9 mouse cellular contexts compared by ENCODE assay signal in genomic region chr3:105706366-105707020, GRCm38 (mm10). TPM values are rescaled to one million over a fixed set of nuclear protein-coding genes. Genes with fewer than 3 reads are reported as not detected.
DNase-seq lines count a peak whose midpoint lies in the region; ATAC-seq and TF ChIP-seq lines count a peak whose summit lies in the region.
"Had no signal": no experiment of that assay in that cellular context is flagged by ENCODE, and none has a peak within 500 bp of the region (broad histone marks: within the 10 kb centered on the region; RNA-seq: fewer than 3 reads in every experiment).

No protein-coding gene starts in this region.

- peak; percentile 11; the same call in 1 of the 2 replicates for ATAC-seq in lung, embryonic 14.5 days (ENCODE audit: insufficient read depth)
- no peak for ATAC-seq in lung, postnatal 0 days
- ATAC-seq in forebrain, embryonic 13.5 days: no peak
- no peak for ATAC-seq in intestine, postnatal 0 days

- DNase-seq in lung, embryonic 14.5 days: peak; percentile 88
- DNase-seq in lung, postnatal 0 days (ENCODE audit: low spot score): no peak
- no peak for DNase-seq in thymus, postnatal 36 days
- DNase-seq in c-Kit-positive CD71-positive TER-119-positive erythroid progenitor cells, embryonic 14.5 days (ENCODE audit: low spot score): no peak
- DNase-seq in spleen, adult 12 weeks (ENCODE audit: low spot score): no peak

- H3K4me3 ChIP-seq in lung, embryonic 14.5 days (ENCODE audit: low read depth, low read length): peak overlapping the region; percentile 58
- no peak overlapping the region for H3K4me3 ChIP-seq in lung, postnatal 0 days (ENCODE audit: low read depth, low read length)
- H3K4me3 ChIP-seq in forebrain, embryonic 13.5 days: peak overlapping the region; percentile 59
- H3K4me3 ChIP-seq in intestine, postnatal 0 days (ENCODE audit: low read depth, low read length): no peak overlapping the region
- peak overlapping the region; percentile 66; the same call in 1 of the 2 replicates for H3K4me3 ChIP-seq in olfactory bulb, adult 2 months (ENCODE audit: insufficient read depth, low read depth, low read length)

- H3K4me2 ChIP-seq in lung, embryonic 14.5 days: peak overlapping the region; percentile 99
- H3K4me2 ChIP-seq in lung, postnatal 0 days (replicated peaks; ENCODE audit: low read depth, low read length): no peak overlapping the region
- H3K4me2 ChIP-seq in forebrain, embryonic 13.5 days: peak overlapping the region; percentile 99
- H3K4me2 ChIP-seq in intestine, postnatal 0 days (replicated peaks; ENCODE audit: low read depth): peak overlapping the region; percentile 97; the same call in 1 of the 2 replicates

- 38% methylated on average over 4 of the region's 4 CpGs for WGBS in lung, embryonic 14.5 days
- 47% methylated on average over 4 of the region's 4 CpGs for WGBS in lung, postnatal 0 days
- WGBS in forebrain, embryonic 13.5 days: 34% methylated on average over 4 of the region's 4 CpGs
- WGBS in intestine, postnatal 0 days: 54% methylated on average over 4 of the region's 4 CpGs
- 32% methylated on average over 4 of the region's 4 CpGs for WGBS in olfactory bulb, adult 2 months

- TF ChIP-seq CTCF in lung, embryonic 14.5 days (IDR thresholded peaks at IDR 0.05; ENCODE audit: low read depth): no peak
- no peak for TF ChIP-seq CTCF in lung, postnatal 0 days (IDR thresholded peaks at IDR 0.05)
- no peak for TF ChIP-seq CTCF in intestine, postnatal 0 days (IDR thresholded peaks at IDR 0.05; ENCODE audit: low read depth)
- no peak for TF ChIP-seq CTCF in olfactory bulb, adult 2 months (IDR thresholded peaks at IDR 0.05; ENCODE audit: insufficient read depth, low read depth, low read length)

- H3K4me1 ChIP-seq in lung, embryonic 14.5 days (ENCODE audit: insufficient read depth): peaks cover 24% of the 10 kb centered on the region
- H3K4me1 ChIP-seq in lung, postnatal 0 days (ENCODE audit: insufficient read depth, low read depth, low read length): 0 out of 2 replicates have a peak, but pooled peaks cover 3% of the 10 kb centered on the region
- peaks cover 43% of the 10 kb centered on the region for H3K4me1 ChIP-seq in forebrain, embryonic 13.5 days
- H3K4me1 ChIP-seq in intestine, postnatal 0 days (replicated peaks; ENCODE audit: control insufficient read depth, insufficient read depth, low read length): peaks cover 4% of the 10 kb centered on the region; the same call in 1 of the 2 replicates
- H3K4me1 ChIP-seq in olfactory bulb, adult 2 months (ENCODE audit: control insufficient read depth, insufficient read depth, low read length): peaks cover 14% of the 10 kb centered on the region

- no peaks in the 10 kb centered on the region for H3K27me3 ChIP-seq in lung, embryonic 14.5 days (ENCODE audit: insufficient read depth, low read length)
- H3K27me3 ChIP-seq in lung, postnatal 0 days (replicated peaks; ENCODE audit: insufficient read depth, low read length): no peaks in the 10 kb centered on the region
- peaks cover 27% of the 10 kb centered on the region for H3K27me3 ChIP-seq in forebrain, embryonic 13.5 days
- no peaks in the 10 kb centered on the region for H3K27me3 ChIP-seq in intestine, postnatal 0 days (replicated peaks; ENCODE audit: control insufficient read depth, insufficient read depth, low read length)

- H3K9ac ChIP-seq in lung, embryonic 14.5 days: peak overlapping the region; percentile 15; the same call in 1 of the 2 replicates
- H3K9ac ChIP-seq in lung, postnatal 0 days (replicated peaks; ENCODE audit: low read depth): no peak overlapping the region
- H3K9ac ChIP-seq in forebrain, embryonic 13.5 days: no peak overlapping the region
- no peak overlapping the region for H3K9ac ChIP-seq in intestine, postnatal 0 days (ENCODE audit: low read depth, low read length)

- H3K27ac ChIP-seq in lung, embryonic 14.5 days (ENCODE audit: low read depth): peak overlapping the region; percentile 69
- no peak overlapping the region for H3K27ac ChIP-seq in lung, postnatal 0 days (ENCODE audit: low read length)
- no peak overlapping the region for H3K27ac ChIP-seq in forebrain, embryonic 13.5 days
- H3K27ac ChIP-seq in intestine, postnatal 0 days (ENCODE audit: low read depth, low read length): no peak overlapping the region
- H3K27ac ChIP-seq in olfactory bulb, adult 2 months (ENCODE audit: insufficient read depth, low read depth, low read length): peak overlapping the region; percentile 59
- H3K27ac ChIP-seq: macrophage had no signal

- no peak for TF ChIP-seq POLR2A in olfactory bulb, adult 2 months (IDR thresholded peaks at IDR 0.05; ENCODE audit: insufficient read depth, low read depth, low read length)

- no peaks in the 10 kb centered on the region for H3K36me3 ChIP-seq in lung, embryonic 14.5 days (ENCODE audit: insufficient read depth)
- no peaks in the 10 kb centered on the region for H3K36me3 ChIP-seq in lung, postnatal 0 days (ENCODE audit: insufficient read depth, low read length)
- H3K36me3 ChIP-seq in forebrain, embryonic 13.5 days (ENCODE audit: poor library complexity, severe bottlenecking): no peaks in the 10 kb centered on the region
- H3K36me3 ChIP-seq in intestine, postnatal 0 days (ENCODE audit: control insufficient read depth, insufficient read depth): no peaks in the 10 kb centered on the region

- H3K9me3 ChIP-seq in lung, embryonic 14.5 days (ENCODE audit: low read depth, low read length): no peaks in the 10 kb centered on the region
- H3K9me3 ChIP-seq in lung, postnatal 0 days (ENCODE audit: low read length): no peaks in the 10 kb centered on the region
- H3K9me3 ChIP-seq in forebrain, embryonic 13.5 days (replicated peaks): no peaks in the 10 kb centered on the region
- no peaks in the 10 kb centered on the region for H3K9me3 ChIP-seq in intestine, postnatal 0 days (ENCODE audit: control insufficient read depth)

- TF ChIP-seq EP300 in lung, postnatal 0 days (IDR thresholded peaks at IDR 0.05): no peak

RNA-seq across cellular contexts. Expression of gene Inka2, which starts 2.1 kb away (rescaled TPM):
- polyA plus RNA-seq in lung, embryonic 14.5 days (2014; fragmentation: Nextera tagmentation; extraction: Ambion mirVana): 1.2 and 1.6 TPM in 2 replicates
- 2.7 and 3.9 TPM in 2 replicates for polyA plus RNA-seq in lung, postnatal 0 days (2015; fragmentation: Nextera tagmentation; extraction: Ambion mirVana)
- polyA plus RNA-seq in forebrain, embryonic 13.5 days (2015; fragmentation: Nextera tagmentation; extraction: Ambion mirVana): 2.5 and 3.6 TPM in 2 replicates
- 1.5 and 2.3 TPM in 2 replicates for polyA plus RNA-seq in intestine, postnatal 0 days (2015; fragmentation: Nextera tagmentation; extraction: Ambion mirVana)
- polyA plus RNA-seq in olfactory bulb, adult 2 months (2012; ENCODE audit: insufficient read depth, insufficient read length, low replicate concordance, missing spikeins): not detected in 2 replicates

RNA-seq across cellular contexts. Expression of gene Ddx20, which starts 19.1 kb away (rescaled TPM):
- polyA plus RNA-seq in lung, embryonic 14.5 days (2014; fragmentation: Nextera tagmentation; extraction: Ambion mirVana): 45.0 and 48.2 TPM in 2 replicates
- 15.0 and 16.2 TPM in 2 replicates for polyA plus RNA-seq in lung, postnatal 0 days (2015; fragmentation: Nextera tagmentation; extraction: Ambion mirVana)
- 36.2 and 38.3 TPM in 2 replicates for polyA plus RNA-seq in forebrain, embryonic 13.5 days (2015; fragmentation: Nextera tagmentation; extraction: Ambion mirVana)
- polyA plus RNA-seq in intestine, postnatal 0 days (2015; fragmentation: Nextera tagmentation; extraction: Ambion mirVana): 11.4 and 12.8 TPM in 2 replicates
- not detected in 2 replicates for polyA plus RNA-seq in olfactory bulb, adult 2 months (2012; ENCODE audit: insufficient read depth, insufficient read length, low replicate concordance, missing spikeins)

Comparison
In these comparisons a context has a peak if more than half of its experiments do, and no peak if none do; other contexts are left out.
1. H3K27ac ChIP-seq: peak in lung, embryonic 14.5 days (single experiment) and olfactory bulb, adult 2 months (single experiment); none in lung, postnatal 0 days (single experiment), forebrain, embryonic 13.5 days (single experiment) and intestine, postnatal 0 days (single experiment).
2. H3K4me3 ChIP-seq: peak in lung, embryonic 14.5 days (single experiment), forebrain, embryonic 13.5 days (single experiment) and olfactory bulb, adult 2 months (single experiment); none in lung, postnatal 0 days (single experiment) and intestine, postnatal 0 days (single experiment).